Mouse (Mus musculus) kidney, adult 2 months (tissue): ENCODE results near the gene Bpifa3. TPM values are rescaled to one million over a fixed set of nuclear protein-coding genes. Genes with fewer than 3 reads are reported as not detected.
A peak's percentile ranks its signal among the peaks of the same experiment; 100 is the strongest.

Experiments used
- DNase-seq: peaks from one replicate; pipeline ENCODE4 v3.0.0; 2021
- H3K27ac ChIP-seq: fragments of 200-500 bp; 2 replicates; pipeline ENCODE4 v1.5.1; 2012; ENCODE audit warnings: low read depth, low read length, control low read depth, inconsistent platforms; ENCODE audit not compliant: insufficient read depth
- H3K27me3 ChIP-seq: fragments of 200-500 bp; replicated peaks from 2 replicates; pipeline ENCODE4 v1.6.1; 2012; ENCODE audit warnings: mild to moderate bottlenecking, moderate library complexity, low read length, inconsistent platforms; ENCODE audit not compliant: control insufficient read depth, insufficient read depth
- H3K36me3 ChIP-seq: fragments of 200-500 bp; 2 replicates; pipeline ENCODE4 v1.6.1; 2012; ENCODE audit warnings: mild to moderate bottlenecking, moderate library complexity, low read length, inconsistent platforms; ENCODE audit not compliant: control insufficient read depth, insufficient read depth
- H3K4me1 ChIP-seq: fragments of 200-500 bp; 2 replicates; pipeline ENCODE4 v1.6.1; 2011; ENCODE audit warnings: low read length; ENCODE audit not compliant: control insufficient read depth, insufficient read depth
- H3K4me3 ChIP-seq: fragments of 200-500 bp; 2 replicates; pipeline ENCODE4 v1.5.1; 2011; ENCODE audit warnings: mild to moderate bottlenecking, low read depth, low read length, control low read depth; ENCODE audit not compliant: insufficient read depth
- CTCF ChIP-seq: fragments of 200-500 bp; conservative IDR thresholded peaks from 2 replicates; pipeline ENCODE4 v1.5.1; 2011; ENCODE audit warnings: low read depth, mild to moderate bottlenecking, control low read depth, low read length, moderate library complexity, mixed read lengths; ENCODE audit not compliant: insufficient read depth, insufficient read length
- POLR2A ChIP-seq: fragments of 200-500 bp; IDR thresholded peaks from one replicate; pipeline ENCODE4 v1.6.1; 2011; ENCODE audit warnings: low read depth, low read length, control low read depth
- WGBS: fragments of 180-500 bp; shearing (Covaris S2); methylation state at CpG from one replicate; pipeline ENCODE4 v1.1.7; 2018; 5-methylcytosine and 5-hydroxymethylcytosine counted together
- polyA plus RNA-seq: library from polyadenylated mRNA; depleted of rRNA; stranded (reverse); fragments of >200 nt; gene quantifications from 2 replicates; pipeline ENCODE4 v1.2.3, GENCODE M21; 2012; rRNA removed

The Bpifa3 gene
- not detected in 2 replicates for polyA plus RNA-seq

GRCm38 (mm10) chr2:154130120-154130519 lies at the start of gene Bpifa3:
TSS of gene Bpifa3 (plus strand) at chr2:154130336.
- no peaks in the 10 kb centered on the region for H3K36me3 ChIP-seq
- no peaks in the 10 kb centered on the region for H3K27me3 ChIP-seq
- 68% methylated on average over 2 of the region's 2 CpGs for WGBS
- H3K4me1 ChIP-seq, result no peaks in the 10 kb centered on the region
- no peak within 1 kb of the TSS for H3K27ac ChIP-seq
- TF ChIP-seq CTCF, result no peak
- no peak for TF ChIP-seq POLR2A
- no peak for DNase-seq
- no peak within 1 kb of the TSS for H3K4me3 ChIP-seq

DNA sequence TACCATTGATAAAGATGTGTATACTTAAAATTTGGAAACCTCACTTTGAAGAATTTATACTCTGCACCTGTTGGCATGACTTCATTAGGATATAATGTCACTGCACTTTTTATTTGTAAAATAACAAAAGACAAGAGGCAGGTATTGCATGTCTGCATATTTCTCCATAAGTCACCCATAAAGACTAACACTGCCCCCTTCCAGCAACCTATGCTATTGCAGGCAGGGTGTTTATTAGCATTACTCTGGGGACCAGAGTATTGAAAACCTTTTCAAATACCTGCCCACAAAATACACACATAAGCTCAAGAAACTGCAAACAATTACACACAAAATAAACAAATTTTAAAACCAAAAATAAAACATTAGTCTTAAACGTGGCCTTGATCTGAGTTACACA lies 32.4 kb upstream of the Bpifa3 start:
- Histone ChIP-seq H3K27ac (no peak overlapping the region), H3K4me3 (no peak overlapping the region), H3K36me3 (no peaks in the 10 kb centered on the region), H3K4me1 (no peaks in the 10 kb centered on the region), H3K27me3 (no peaks in the 10 kb centered on the region)
- no peak for DNase-seq
- 41% methylated on average over 1 of the region's 1 CpGs for WGBS
- TF ChIP-seq POLR2A (no peak), CTCF (no peak)

DNA sequence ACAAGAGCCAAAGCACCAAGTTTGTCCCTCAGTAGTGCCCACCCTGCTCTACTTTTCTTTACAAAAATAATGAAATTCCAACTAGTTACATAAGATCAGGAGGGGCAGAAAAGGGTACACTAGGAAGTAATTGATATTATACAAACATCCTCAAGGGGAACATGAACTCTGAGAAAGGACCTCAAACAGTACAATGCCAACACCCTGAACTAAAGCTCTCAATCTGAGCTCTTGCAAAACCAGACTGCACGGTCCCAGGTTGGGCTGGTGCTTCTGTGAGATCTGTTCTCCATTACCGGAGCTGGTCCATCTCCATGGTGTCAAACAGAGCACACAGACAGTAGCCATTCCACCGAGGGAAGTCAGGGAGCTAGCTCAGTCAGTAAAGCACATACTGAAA lies 12.8 kb upstream of the Bpifa3 start:
- Histone ChIP-seq H3K4me3 (no peak overlapping the region), H3K4me1 (no peaks in the 10 kb centered on the region), H3K27ac (no peak overlapping the region), H3K36me3 (no peaks in the 10 kb centered on the region), H3K27me3 (no peaks in the 10 kb centered on the region)
- WGBS, result 62% methylated on average over 3 of the region's 3 CpGs
- TF ChIP-seq POLR2A (no peak), CTCF (no peak)
- no peak for DNase-seq

- Histone ChIP-seq H3K4me1 (no peaks in the 10 kb centered on the region), H3K27me3 (no peaks in the 10 kb centered on the region), H3K4me3 (no peak within 1 kb of the TSS), H3K36me3 (no peaks in the 10 kb centered on the region), H3K27ac (no peak within 1 kb of the TSS)
- WGBS, result 79% methylated on average over 4 of the region's 4 CpGs
- TF ChIP-seq POLR2A (no peak), CTCF (no peak)
- DNase-seq, result no peak
These were observed 12.4 kb downstream of the Bpifa3 start, which contains the start of gene Bpifa1 for GRCm38 (mm10) chr2:154142580-154142979. TSS of gene Bpifa1 (plus strand) at chr2:154142880.

DNA sequence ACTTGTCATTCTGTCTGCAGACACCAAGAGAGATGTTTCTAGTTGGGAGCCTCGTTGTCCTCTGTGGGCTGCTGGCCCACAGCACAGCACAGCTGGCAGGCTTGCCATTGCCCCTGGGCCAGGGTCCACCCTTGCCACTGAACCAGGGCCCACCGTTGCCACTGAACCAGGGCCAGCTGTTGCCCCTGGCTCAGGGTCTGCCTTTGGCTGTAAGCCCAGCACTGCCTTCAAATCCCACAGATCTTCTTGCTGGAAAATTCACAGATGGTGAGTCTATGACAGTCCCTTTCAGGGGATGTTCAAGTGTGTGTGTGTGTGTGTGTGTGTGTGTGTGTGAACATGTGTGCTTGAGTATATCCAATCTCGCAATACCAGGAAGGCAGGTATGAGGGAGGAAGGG lies 13.6 kb downstream of the Bpifa3 start:
- DNase-seq, result no peak
- H3K27me3 ChIP-seq, result no peaks in the 10 kb centered on the region
- H3K27ac ChIP-seq, result no peak overlapping the region
- H3K4me1 ChIP-seq, result no peaks in the 10 kb centered on the region
- 82% methylated on average over 3 of the region's 3 CpGs for WGBS
- H3K4me3 ChIP-seq, result no peak overlapping the region
- H3K36me3 ChIP-seq, result no peaks in the 10 kb centered on the region
- no peak for TF ChIP-seq POLR2A
- TF ChIP-seq CTCF, result no peak

DNA sequence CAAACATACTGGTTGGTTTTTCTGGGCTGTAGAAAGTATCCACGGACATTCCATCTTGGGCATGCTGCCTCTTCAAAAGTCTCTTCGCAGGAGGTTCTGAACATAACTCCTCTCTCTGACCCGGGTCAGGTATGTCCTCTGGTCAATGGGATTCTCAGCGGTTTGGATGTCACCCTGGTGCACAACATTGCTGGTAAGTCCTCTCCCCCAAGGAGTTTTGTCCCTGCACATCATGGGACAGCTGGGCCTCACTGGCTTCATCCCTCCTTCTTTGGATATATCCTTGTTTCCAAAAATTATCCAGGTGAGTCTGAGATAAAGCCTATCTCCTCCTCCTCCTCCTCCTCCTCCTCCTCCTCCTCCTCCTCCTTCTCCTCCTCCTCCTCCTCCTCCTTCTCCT lies 17.4 kb downstream of the Bpifa3 start:
- H3K36me3 ChIP-seq, result no peaks in the 10 kb centered on the region
- 82% methylated on average over 4 of the region's 4 CpGs for WGBS
- no peaks in the 10 kb centered on the region; the same call in 1 of the 2 replicates for H3K27me3 ChIP-seq
- no peaks in the 10 kb centered on the region for H3K4me1 ChIP-seq
- H3K27ac ChIP-seq, result no peak overlapping the region
- no peak overlapping the region for H3K4me3 ChIP-seq
- no peak for DNase-seq
- TF ChIP-seq CTCF, result no peak
- no peak for TF ChIP-seq POLR2A

GRCm38 (mm10) chr2:154158433-154158832 lies 28.3 kb downstream of the Bpifa3 start:
- WGBS, result 42% methylated on average over 3 of the region's 3 CpGs
- no peaks in the 10 kb centered on the region for H3K4me1 ChIP-seq
- no peaks in the 10 kb centered on the region for H3K27me3 ChIP-seq
- TF ChIP-seq POLR2A, result no peak
- TF ChIP-seq CTCF, result peak; percentile 52
- DNase-seq, result peak; percentile 10
- H3K4me3 ChIP-seq, result no peak overlapping the region
- H3K27ac ChIP-seq, result no peak overlapping the region
- no peaks in the 10 kb centered on the region for H3K36me3 ChIP-seq

DNA sequence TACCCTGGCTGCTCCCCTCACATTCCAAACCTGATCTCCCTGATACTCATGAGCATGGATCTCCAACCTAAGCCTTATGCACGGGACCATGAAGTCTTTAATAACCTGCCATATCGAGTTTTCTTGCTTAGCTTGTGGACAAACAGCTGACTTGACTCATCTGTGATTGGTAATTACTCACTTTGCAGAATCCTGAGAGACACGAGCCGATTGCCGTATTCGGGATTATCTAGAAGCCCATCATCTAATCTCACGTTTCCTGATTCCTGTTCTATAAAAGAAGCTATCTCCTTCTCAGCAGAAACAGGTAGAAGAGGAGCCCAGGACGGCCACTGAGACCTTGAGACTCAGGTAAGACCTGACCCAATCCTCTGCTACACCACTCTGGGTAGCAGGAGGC lies 32.2 kb downstream of the Bpifa3 start, which contains the start of gene Bpifa5:
Gene Bpifa5, plus strand, starts transcription at position 301 of the 400 bp plus-strand sequence.
- TF ChIP-seq CTCF (no peak), POLR2A (no peak)
- Histone ChIP-seq H3K27me3 (no peaks in the 10 kb centered on the region), H3K4me1 (no peaks in the 10 kb centered on the region), H3K4me3 (no peak within 1 kb of the TSS), H3K27ac (no peak within 1 kb of the TSS), H3K36me3 (no peaks in the 10 kb centered on the region)
- WGBS, result 78% methylated on average over 8 of the region's 8 CpGs
- DNase-seq, result no peak
